Mouse (Mus musculus) liver, adult (tissue): Measurements from ENCODE around the gene Zswim5.

Source experiments
- GATA4 ChIP-seq: IDR thresholded peaks from 2 replicates; pipeline ENCODE4 v1.6.1; 2014; ENCODE audit warnings: mild to moderate bottlenecking, low read length; ENCODE audit not compliant: insufficient replicate concordance

The Zswim5 gene

GRCm38 (mm10) chr4:116989731-116990130, 112.6 kb downstream of the Zswim5 start:
- TF ChIP-seq GATA4: no peak

GRCm38 (mm10) chr4:116991366-116991765, 114.2 kb downstream of the Zswim5 start:
- no peak for TF ChIP-seq GATA4

- TF ChIP-seq GATA4: no peak
Measured at GRCm38 (mm10) chr4:116993672-116994621, 116.8 kb downstream of the Zswim5 start, which contains the start of gene Urod. TSS of gene Urod (minus strand) at chr4:116994413.

GRCm38 (mm10) chr4:116995131-116995797, 118.1 kb downstream of the Zswim5 start, which contains the start of gene Hectd3:
TSS of gene Hectd3 (plus strand) at chr4:116995317.
- no peak for TF ChIP-seq GATA4

GRCm38 (mm10) chr4:116995798-116996135, 118.6 kb downstream of the Zswim5 start:
- no peak for TF ChIP-seq GATA4

GRCm38 (mm10) chr4:116999513-117000154, 122.5 kb downstream of the Zswim5 start:
- TF ChIP-seq GATA4: no peak

GRCm38 (mm10) chr4:117001957-117002356, 124.8 kb downstream of the Zswim5 start:
- no peak for TF ChIP-seq GATA4

GRCm38 (mm10) chr4:117002543-117003521, 125.7 kb downstream of the Zswim5 start:
- TF ChIP-seq GATA4: no peak

GRCm38 (mm10) chr4:117004649-117005048, 127.5 kb downstream of the Zswim5 start:
- TF ChIP-seq GATA4: no peak

GRCm38 (mm10) chr4:117005611-117006400, 128.6 kb downstream of the Zswim5 start:
- no peak for TF ChIP-seq GATA4

- no peak for TF ChIP-seq GATA4
Measured at GRCm38 (mm10) chr4:117007058-117007457, 129.9 kb downstream of the Zswim5 start.

GRCm38 (mm10) chr4:117010231-117010630, 133.1 kb downstream of the Zswim5 start:
- no peak for TF ChIP-seq GATA4

- TF ChIP-seq GATA4: no peak
Measured at GRCm38 (mm10) chr4:117013596-117013995, 136.4 kb downstream of the Zswim5 start.
